Comparison of ENCODE assay signal across 8 mouse cellular contexts in the genomic region with DNA sequence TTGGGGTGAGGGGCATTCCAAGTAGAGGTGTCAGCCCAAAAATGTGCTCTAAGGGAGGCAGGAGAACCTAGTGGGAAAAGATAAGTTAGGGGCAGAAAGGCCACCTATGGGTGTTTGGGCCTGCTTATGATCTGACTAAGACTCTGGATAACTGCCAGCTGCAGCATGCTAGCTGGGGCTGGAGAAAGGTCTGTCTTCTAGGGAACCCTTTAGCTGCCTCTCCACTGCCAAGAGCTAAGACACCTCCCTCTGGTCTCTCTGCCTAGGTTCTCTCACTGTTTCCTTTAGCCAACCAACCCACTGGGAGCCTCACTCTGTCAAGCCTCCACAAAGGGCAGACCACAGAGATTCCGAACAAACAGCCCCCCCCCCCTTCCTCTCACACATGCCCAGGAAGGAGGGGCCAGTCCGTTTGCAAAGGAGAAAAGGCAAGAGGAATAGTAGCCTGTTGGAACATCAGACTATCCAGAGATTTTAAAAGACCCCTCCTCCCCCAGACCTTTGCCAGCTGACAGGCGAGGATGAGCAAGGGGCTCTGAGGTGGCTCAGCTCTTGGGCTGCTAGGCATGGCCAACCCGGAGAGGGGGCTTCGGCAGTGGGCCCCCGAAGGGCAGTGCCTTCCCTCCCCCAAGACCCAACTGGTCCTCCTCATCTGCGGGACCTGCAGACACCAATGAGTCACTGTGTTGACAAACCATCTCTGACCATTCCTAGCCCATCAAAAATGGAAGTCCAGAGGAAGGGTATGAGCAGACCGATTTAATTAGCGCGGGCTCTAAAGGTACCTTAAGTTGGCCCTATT. TPM values are rescaled to one million over a fixed set of nuclear protein-coding genes. Genes with fewer than 3 reads are reported as not detected.
DNase-seq lines count a peak whose midpoint lies in the region; ATAC-seq and TF ChIP-seq lines count a peak whose summit lies in the region.

No protein-coding gene starts in this region.

- TF ChIP-seq EP300 in ES-Bruce4 (IDR thresholded peaks at IDR 0.05; ENCODE audit: insufficient read depth, low read depth, low read length), result no peak

- TF ChIP-seq POLR2A in ES-Bruce4 (IDR thresholded peaks at IDR 0.05; ENCODE audit: insufficient read depth, low read length), result no peak
- TF ChIP-seq POLR2A in bone marrow macrophage, adult 2 months (IDR thresholded peaks at IDR 0.05; ENCODE audit: borderline replicate concordance, low read depth, low read length), result 0 out of 2 replicates have a peak, but pooled peaks have one; percentile 52

- peak overlapping the region; percentile 99 for H3K4me2 ChIP-seq in forebrain, embryonic 11.5 days (ENCODE audit: low read depth, low read length, severe bottlenecking)
- H3K4me2 ChIP-seq in midbrain, embryonic 11.5 days, result peak overlapping the region; percentile 98
- H3K4me2 ChIP-seq in stomach, embryonic 16.5 days (ENCODE audit: low read depth, low read length), result peak overlapping the region; percentile 97

- peak; percentile 73 for DNase-seq in forebrain, embryonic 11.5 days (ENCODE audit: low spot score)
- DNase-seq in heart, postnatal 36 days, result peak; percentile 60 to 73
- DNase-seq in limb, embryonic 10.5 days (ENCODE audit: low spot score), result peak; percentile 58
- peak; percentile 92 for DNase-seq in midbrain, embryonic 11.5 days (ENCODE audit: low spot score, missing footprints)
- no peak for DNase-seq in layer of hippocampus, adult 18-20 months (ENCODE audit: low spot score in 2 of 2)

- H3K9me3 ChIP-seq in ES-Bruce4 (replicated peaks; ENCODE audit: control insufficient read depth, insufficient read depth, low read length, poor library complexity, severe bottlenecking), result no peaks in the 10 kb centered on the region
- no peaks in the 10 kb centered on the region for H3K9me3 ChIP-seq in forebrain, embryonic 11.5 days (ENCODE audit: control insufficient read depth, low read length)
- no peaks in the 10 kb centered on the region for H3K9me3 ChIP-seq in limb, embryonic 10.5 days (replicated peaks)
- H3K9me3 ChIP-seq in midbrain, embryonic 11.5 days (ENCODE audit: control insufficient read depth, low read length), result no peaks in the 10 kb centered on the region
- H3K9me3 ChIP-seq in stomach, embryonic 16.5 days (replicated peaks; ENCODE audit: control insufficient read depth, low read length), result no peaks in the 10 kb centered on the region

- TF ChIP-seq CTCF in ES-Bruce4 (IDR thresholded peaks at IDR 0.05; ENCODE audit: low read depth, low read length), result no peak
- TF ChIP-seq CTCF in bone marrow macrophage, adult 2 months (IDR thresholded peaks at IDR 0.05; ENCODE audit: low read depth, low read length), result no peak

- H3K9ac ChIP-seq in ES-Bruce4 (ENCODE audit: low read depth, poor library complexity, severe bottlenecking), result peak overlapping the region; percentile 51
- peak overlapping the region; percentile 95 for H3K9ac ChIP-seq in forebrain, embryonic 11.5 days (ENCODE audit: low read length)
- peak overlapping the region; percentile 54; the same call in 1 of the 2 replicates for H3K9ac ChIP-seq in midbrain, embryonic 11.5 days (ENCODE audit: low read length)
- H3K9ac ChIP-seq in stomach, embryonic 16.5 days (ENCODE audit: low read length), result peak overlapping the region; percentile 63

- peak overlapping the region; percentile 81 for H3K27ac ChIP-seq in ES-Bruce4 (ENCODE audit: insufficient read depth, low read length)
- H3K27ac ChIP-seq in bone marrow macrophage, adult 2 months (ENCODE audit: insufficient read depth, low read depth, low read length), result peak overlapping the region; percentile 85
- H3K27ac ChIP-seq in forebrain, embryonic 11.5 days (ENCODE audit: low read depth, low read length), result peak overlapping the region; percentile 99
- H3K27ac ChIP-seq in limb, embryonic 10.5 days, result peak overlapping the region; percentile 99
- H3K27ac ChIP-seq in midbrain, embryonic 11.5 days (ENCODE audit: low read depth, low read length), result peak overlapping the region; percentile 99
- peak overlapping the region; percentile 100 for H3K27ac ChIP-seq in stomach, embryonic 16.5 days (ENCODE audit: low read length)

- H3K27me3 ChIP-seq in ES-Bruce4 (ENCODE audit: control insufficient read depth, insufficient read depth, low read length, poor library complexity, severe bottlenecking), result no peaks in the 10 kb centered on the region
- H3K27me3 ChIP-seq in forebrain, embryonic 11.5 days (ENCODE audit: control insufficient read depth, insufficient read depth, low read length), result no peaks in the 10 kb centered on the region
- H3K27me3 ChIP-seq in limb, embryonic 10.5 days (ENCODE audit: low read depth, poor library complexity, severe bottlenecking), result no peaks in the 10 kb centered on the region
- no peaks in the 10 kb centered on the region for H3K27me3 ChIP-seq in midbrain, embryonic 11.5 days (ENCODE audit: control insufficient read depth, insufficient read depth, low read length)
- H3K27me3 ChIP-seq in stomach, embryonic 16.5 days (ENCODE audit: control insufficient read depth, insufficient read depth, low read length), result no peaks in the 10 kb centered on the region

- peak; percentile 10; the same call in 1 of the 2 replicates for ATAC-seq in forebrain, embryonic 11.5 days (replicated peaks; ENCODE audit: low FRiP score)
- ATAC-seq in midbrain, embryonic 11.5 days (ENCODE audit: low FRiP score), result peak; percentile 10; the same call in 1 of the 2 replicates
- ATAC-seq in stomach, embryonic 16.5 days (ENCODE audit: insufficient read depth, low FRiP score), result peak; percentile 39

- H3K4me1 ChIP-seq in ES-Bruce4 (ENCODE audit: control insufficient read depth, insufficient read depth, low read length), result peaks cover 2% of the 10 kb centered on the region
- H3K4me1 ChIP-seq in bone marrow macrophage, adult 2 months (ENCODE audit: control insufficient read depth, insufficient read depth, low read length), result peaks cover 27% of the 10 kb centered on the region
- peaks cover 33% of the 10 kb centered on the region for H3K4me1 ChIP-seq in forebrain, embryonic 11.5 days (replicated peaks; ENCODE audit: control insufficient read depth, insufficient read depth, low read length)
- H3K4me1 ChIP-seq in limb, embryonic 10.5 days, result peaks cover 73% of the 10 kb centered on the region
- peaks cover 39% of the 10 kb centered on the region for H3K4me1 ChIP-seq in midbrain, embryonic 11.5 days (ENCODE audit: control insufficient read depth, insufficient read depth, low read length)
- H3K4me1 ChIP-seq in stomach, embryonic 16.5 days (ENCODE audit: control insufficient read depth, insufficient read depth, low read length), result peaks cover 42% of the 10 kb centered on the region

- H3K36me3 ChIP-seq in ES-Bruce4 (ENCODE audit: control insufficient read depth, insufficient read depth, low read length, poor library complexity, severe bottlenecking), result no peaks in the 10 kb centered on the region
- no peaks in the 10 kb centered on the region; the same call in 1 of the 2 replicates for H3K36me3 ChIP-seq in forebrain, embryonic 11.5 days (ENCODE audit: control insufficient read depth, insufficient read depth, low read length)
- peaks cover 18% of the 10 kb centered on the region for H3K36me3 ChIP-seq in limb, embryonic 10.5 days
- H3K36me3 ChIP-seq in midbrain, embryonic 11.5 days (ENCODE audit: control insufficient read depth, insufficient read depth, low read length), result peaks cover 3% of the 10 kb centered on the region
- H3K36me3 ChIP-seq in stomach, embryonic 16.5 days (ENCODE audit: control insufficient read depth, insufficient read depth, low read length), result no peaks in the 10 kb centered on the region

- H3K4me3 ChIP-seq in ES-Bruce4 (ENCODE audit: low read depth, low read length), result no peak overlapping the region
- no peak overlapping the region for H3K4me3 ChIP-seq in bone marrow macrophage, adult 2 months (ENCODE audit: insufficient read depth, low read length)
- H3K4me3 ChIP-seq in forebrain, embryonic 11.5 days (ENCODE audit: low read depth, low read length), result peak overlapping the region; percentile 100
- H3K4me3 ChIP-seq in limb, embryonic 10.5 days, result peak overlapping the region; percentile 92
- H3K4me3 ChIP-seq in midbrain, embryonic 11.5 days (ENCODE audit: low read depth, low read length), result no peak overlapping the region; the same call in 1 of the 2 replicates
- H3K4me3 ChIP-seq in stomach, embryonic 16.5 days (replicated peaks; ENCODE audit: low read length), result peak overlapping the region; percentile 99

- WGBS in forebrain, embryonic 11.5 days, result 3% methylated on average over 10 of the region's 10 CpGs
- WGBS in limb, embryonic 10.5 days, result 4% methylated on average over 10 of the region's 10 CpGs
- 3% methylated on average over 10 of the region's 10 CpGs for WGBS in midbrain, embryonic 11.5 days
- WGBS in stomach, embryonic 16.5 days, result 4% methylated on average over 10 of the region's 10 CpGs

- intact Hi-C loops in heart, postnatal 36 days (cut with DNase I), result loop anchor here (1.0 kb wide), 1 partner anchor 69 kb away; no protein-coding TSS in a partner anchor

RNA-seq across cellular contexts. Expression of a gene that starts 1.4 kb away (rescaled TPM):
- polyA plus RNA-seq in ES-Bruce4 (2011; ENCODE audit: insufficient read depth, insufficient read length, low read depth, missing spikeins), result 245 and 248 TPM in 2 replicates
- polyA plus RNA-seq in bone marrow macrophage, adult 2 months (2012; ENCODE audit: insufficient read depth, insufficient read length, missing spikeins), result 34.8 and 39.3 TPM in 2 replicates
- polyA plus RNA-seq in forebrain, embryonic 11.5 days (2014; fragmentation: Nextera tagmentation; extraction: Ambion mirVana), result 135 and 138 TPM in 2 replicates
- 10 to 100 TPM; 38.7 to 39.4 TPM for total RNA-seq in heart, postnatal 36 days (2021)
- 225 and 250 TPM in 2 replicates for polyA plus RNA-seq in limb, embryonic 10.5 days (2016; fragmentation: Nextera tagmentation; extraction: Ambion mirVana)
- polyA plus RNA-seq in midbrain, embryonic 11.5 days (2014; fragmentation: Nextera tagmentation; extraction: Ambion mirVana), result 124 and 132 TPM in 2 replicates
- polyA plus RNA-seq in stomach, embryonic 16.5 days (2015; fragmentation: Nextera tagmentation; extraction: Ambion mirVana), result 48.4 and 52.8 TPM in 2 replicates
- 100 to 1,000 TPM; 158 to 189 TPM for total RNA-seq in layer of hippocampus, adult 18-20 months (2021)

Comparison
In these comparisons a context has a peak if more than half of its experiments do, and no peak if none do; other contexts are left out.
1. H3K4me3 ChIP-seq: peak in forebrain, embryonic 11.5 days (single experiment), limb, embryonic 10.5 days (single experiment) and stomach, embryonic 16.5 days (single experiment); none in ES-Bruce4 (single experiment), bone marrow macrophage, adult 2 months (single experiment) and midbrain, embryonic 11.5 days (single experiment).
2. DNase-seq: peak in forebrain, embryonic 11.5 days (single experiment), heart, postnatal 36 days (2 of 2), limb, embryonic 10.5 days (single experiment) and midbrain, embryonic 11.5 days (single experiment); none in layer of hippocampus, adult 18-20 months (0 of 2).
3. Peak in every context shown above with its lines, with median percentiles within 50 percentile points of each other: H3K27ac ChIP-seq, H3K9ac ChIP-seq, ATAC-seq and H3K4me2 ChIP-seq.